Mouse (Mus musculus) limb, embryonic 12.5 days (tissue): ENCODE results near the gene Gm44596. TPM values are rescaled to one million over a fixed set of nuclear protein-coding genes. Genes with fewer than 3 reads are reported as not detected.

Experiments used
- ATAC-seq: fragments of 200-750 bp; cut with Nextera tagmentation; 2 replicates; pipeline ENCODE4 v1.8.0; 2017; ENCODE audit warnings: low read depth, moderate TSS enrichment; ENCODE audit not compliant: insufficient number of reproducible peaks, insufficient read depth, low FRiP score, low TSS enrichment
- H3K27ac ChIP-seq: fragments of 300-500 bp; sonication (generic); 2 replicates; pipeline ENCODE4 v1.5.1; 2016; ENCODE audit warnings: mild to moderate bottlenecking, moderate library complexity
- H3K27me3 ChIP-seq: fragments of 300-500 bp; sonication (generic); 2 replicates; pipeline ENCODE4 v1.6.1; 2016; ENCODE audit warnings: mild to moderate bottlenecking, moderate library complexity
- H3K36me3 ChIP-seq: fragments of 300-500 bp; sonication (generic); 2 replicates; pipeline ENCODE4 v1.6.1; 2016; ENCODE audit warnings: mild to moderate bottlenecking, moderate library complexity
- H3K4me1 ChIP-seq: fragments of 300-500 bp; sonication (generic); replicated peaks from 2 replicates; pipeline ENCODE4 v1.6.1; 2016
- H3K4me2 ChIP-seq: fragments of 300-500 bp; sonication (generic); 2 replicates; pipeline ENCODE4 v1.6.1; 2016; ENCODE audit warnings: mild to moderate bottlenecking, moderate library complexity
- H3K4me3 ChIP-seq: fragments of 300-500 bp; sonication (generic); replicated peaks from 2 replicates; pipeline ENCODE4 v1.5.1; 2016; ENCODE audit warnings: mild to moderate bottlenecking
- H3K9ac ChIP-seq: fragments of 300-500 bp; sonication (generic); replicated peaks from 2 replicates; pipeline ENCODE4 v1.6.1; 2016; ENCODE audit warnings: mild to moderate bottlenecking, moderate library complexity
- H3K9me3 ChIP-seq: fragments of 300-500 bp; sonication (generic); 2 replicates; pipeline ENCODE4 v1.6.1; 2016; ENCODE audit warnings: mild to moderate bottlenecking, moderate library complexity
- WGBS: fragments of 180-500 bp; shearing (Covaris S2); methylation state at CpG from one replicate; pipeline ENCODE4 v1.1.7; 2016; 5-methylcytosine and 5-hydroxymethylcytosine counted together
- polyA plus RNA-seq: library from polyadenylated mRNA; unstranded; fragments of >200 nt; fragmentation: Nextera tagmentation; extraction: Ambion mirVana; gene quantifications from 2 replicates; pipeline ENCODE4 v1.2.1, GENCODE M21; 2016

Gene Gm44596
- polyA plus RNA-seq, 1 experiment from 2014 or later: not detected

DNA sequence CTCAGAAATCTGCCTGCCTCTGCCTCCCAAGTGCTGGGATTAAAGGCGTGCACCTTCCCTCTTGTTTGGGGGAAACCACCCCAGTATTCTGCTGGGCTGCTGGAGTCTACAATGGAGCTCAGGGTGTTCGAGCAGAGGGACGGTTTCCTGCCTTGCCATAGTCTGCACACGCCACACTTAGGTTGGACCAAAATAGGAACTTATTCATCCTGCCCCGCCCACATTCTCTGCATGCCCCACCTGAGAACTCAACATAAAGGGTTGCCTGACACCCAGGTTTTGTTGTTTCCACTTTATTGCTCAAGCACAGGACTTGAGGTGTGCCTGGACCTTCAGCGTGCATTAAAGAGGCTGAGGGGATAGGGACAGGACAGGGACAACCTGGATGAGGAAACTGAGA lies 54.5 kb downstream of the Gm44596 start:
- no peak for ATAC-seq
- no peaks in the 10 kb centered on the region for H3K9me3 ChIP-seq
- no peaks in the 10 kb centered on the region for H3K27me3 ChIP-seq
- no peak overlapping the region for H3K27ac ChIP-seq
- no peak overlapping the region for H3K4me2 ChIP-seq
- H3K4me1 ChIP-seq: no peaks in the 10 kb centered on the region
- no peak overlapping the region for H3K9ac ChIP-seq
- no peak overlapping the region for H3K4me3 ChIP-seq
- peaks cover 73% of the 10 kb centered on the region for H3K36me3 ChIP-seq
- 92% methylated on average over 6 of the region's 6 CpGs for WGBS

DNA sequence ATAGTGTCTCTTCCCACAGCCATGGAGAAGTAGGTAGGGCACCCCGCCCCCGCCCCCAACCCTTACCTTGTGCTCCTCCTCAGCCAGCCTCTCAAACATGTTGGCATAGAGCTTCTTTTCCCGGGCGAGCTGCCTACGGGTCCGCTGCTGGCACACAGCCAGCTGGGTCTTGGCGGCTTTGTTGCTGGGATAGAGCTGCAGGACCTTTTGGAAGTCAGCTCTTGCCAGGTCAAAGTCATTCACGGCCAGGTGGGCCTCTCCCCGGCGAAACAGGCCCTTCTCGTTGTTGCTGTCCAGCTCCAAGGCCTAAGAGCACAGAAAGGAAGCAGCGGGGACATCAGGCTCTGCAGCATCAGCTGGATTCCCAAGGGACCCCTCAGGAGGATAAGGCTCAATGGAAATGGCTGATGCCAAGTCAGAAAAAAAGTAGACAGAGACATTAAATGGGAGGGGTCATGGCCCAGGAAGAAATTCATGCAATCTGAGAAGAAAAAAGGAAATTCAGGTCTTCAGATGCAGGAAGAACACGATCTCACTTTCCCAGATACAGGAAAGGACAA lies 57.1 kb downstream of the Gm44596 start:
- WGBS: 95% methylated on average over 13 of the region's 13 CpGs
- no peak for ATAC-seq
- H3K9me3 ChIP-seq: no peaks in the 10 kb centered on the region

DNA sequence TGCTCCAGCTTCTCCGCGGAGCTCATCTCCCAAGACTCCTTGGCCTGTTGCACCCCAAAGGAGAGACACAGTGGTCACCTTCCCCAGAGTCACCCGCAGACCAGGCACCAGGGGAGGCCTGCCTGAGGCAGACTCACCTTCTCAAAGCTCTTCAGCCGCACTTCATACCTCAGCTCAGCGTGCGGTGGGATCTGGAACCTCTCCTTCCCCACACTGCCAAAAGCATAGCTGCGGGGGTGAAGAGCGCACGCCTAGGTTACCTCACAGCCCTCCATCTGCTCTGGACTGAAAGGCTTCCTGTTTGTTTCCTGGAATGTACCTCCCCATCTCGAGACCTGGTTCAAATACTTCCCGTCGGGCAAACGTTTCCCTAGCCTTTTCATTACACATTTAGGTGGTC lies 58.3 kb downstream of the Gm44596 start:
- H3K27me3 ChIP-seq: no peaks in the 10 kb centered on the region
- no peaks in the 10 kb centered on the region for H3K9me3 ChIP-seq
- H3K4me2 ChIP-seq: no peak overlapping the region
- no peak overlapping the region for H3K27ac ChIP-seq
- H3K36me3 ChIP-seq: peaks cover 81% of the 10 kb centered on the region
- no peak overlapping the region for H3K9ac ChIP-seq
- H3K4me3 ChIP-seq: no peak overlapping the region
- WGBS: 91% methylated on average over 13 of the region's 13 CpGs
- ATAC-seq: no peak
- H3K4me1 ChIP-seq: peaks cover 11% of the 10 kb centered on the region

More for the DNA sequence above, 57.1 kb downstream of the Gm44596 start:
- H3K36me3 ChIP-seq: peaks cover 92% of the 10 kb centered on the region
- H3K27ac ChIP-seq: no peak overlapping the region
- no peak overlapping the region for H3K9ac ChIP-seq
- H3K4me2 ChIP-seq: no peak overlapping the region
- H3K4me1 ChIP-seq: peaks cover 11% of the 10 kb centered on the region
- no peaks in the 10 kb centered on the region for H3K27me3 ChIP-seq
- H3K4me3 ChIP-seq: no peak overlapping the region

- Histone ChIP-seq H3K4me1 (peaks cover 20% of the 10 kb centered on the region), H3K36me3 (peaks cover 62% of the 10 kb centered on the region), H3K9me3 (no peaks in the 10 kb centered on the region), H3K4me2 (no peak overlapping the region), H3K4me3 (no peak overlapping the region), H3K27ac (no peak overlapping the region), H3K27me3 (no peaks in the 10 kb centered on the region), H3K9ac (no peak overlapping the region)
- ATAC-seq: no peak
- 96% methylated on average over 5 of the region's 5 CpGs for WGBS
Observed at GRCm38 (mm10) chr6:128435474-128435873, 60.2 kb downstream of the Gm44596 start.

DNA sequence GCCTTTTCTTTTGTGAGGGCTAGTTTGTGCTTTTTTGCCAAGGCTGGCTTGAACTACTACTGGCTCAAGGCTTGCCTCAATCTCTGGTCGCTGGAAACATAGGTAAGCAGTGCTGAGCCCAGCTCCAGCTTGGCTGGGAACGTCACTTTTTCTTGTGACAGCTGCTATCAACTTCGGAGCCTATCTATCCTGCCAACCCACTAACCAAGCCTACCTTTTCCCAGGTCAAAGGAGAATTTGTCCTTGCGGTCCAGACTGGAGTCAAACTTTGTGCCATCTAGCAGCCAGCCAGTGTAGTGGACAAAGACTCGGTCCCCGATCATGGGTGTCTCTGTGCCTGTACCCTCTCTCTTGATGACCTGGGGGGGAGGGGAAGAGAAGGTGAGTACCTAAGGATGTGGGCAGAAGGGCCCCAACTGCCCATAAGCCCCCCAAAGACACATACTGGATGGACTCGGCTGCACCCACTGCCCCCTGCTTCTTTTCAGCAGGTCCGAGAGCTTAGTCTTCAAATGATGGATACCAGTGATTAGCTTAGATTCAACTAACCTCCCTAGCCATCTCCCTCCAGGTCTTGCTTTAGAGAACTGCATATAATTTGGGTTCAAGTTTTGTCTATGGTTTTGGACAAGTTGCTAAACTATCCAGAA lies 61.2 kb downstream of the Gm44596 start:
- Histone ChIP-seq H3K4me2 (peak overlapping the region; percentile 71), H3K27me3 (no peaks in the 10 kb centered on the region), H3K9me3 (no peaks in the 10 kb centered on the region), H3K4me3 (peak overlapping the region; percentile 97), H3K9ac (peak overlapping the region; percentile 98; the same call in 1 of the 2 replicates), H3K4me1 (peaks cover 20% of the 10 kb centered on the region), H3K27ac (no peak overlapping the region), H3K36me3 (peaks cover 52% of the 10 kb centered on the region)
- 89% methylated on average over 8 of the region's 8 CpGs for WGBS
- ATAC-seq: no peak

DNA sequence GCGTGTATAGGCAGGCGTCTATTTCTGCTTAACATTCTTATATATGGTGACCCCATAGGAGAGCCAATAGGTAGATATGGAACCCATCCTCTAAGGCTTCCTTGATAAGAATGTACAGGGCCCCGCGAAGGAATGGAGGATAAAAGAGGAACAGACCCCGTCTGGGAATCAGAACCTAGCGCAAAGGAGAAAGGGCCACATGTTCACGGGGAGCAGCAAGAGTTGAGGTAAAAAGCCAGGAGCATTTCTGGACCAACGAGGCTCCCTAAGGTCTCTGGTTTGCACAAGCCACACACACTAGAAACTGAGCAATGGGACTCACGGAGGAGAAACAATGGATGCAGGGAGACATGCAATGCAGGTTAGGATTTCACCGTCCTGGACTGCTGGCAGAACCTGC lies 62.0 kb downstream of the Gm44596 start:
- peak overlapping the region; percentile 97 for H3K4me3 ChIP-seq

DNA sequence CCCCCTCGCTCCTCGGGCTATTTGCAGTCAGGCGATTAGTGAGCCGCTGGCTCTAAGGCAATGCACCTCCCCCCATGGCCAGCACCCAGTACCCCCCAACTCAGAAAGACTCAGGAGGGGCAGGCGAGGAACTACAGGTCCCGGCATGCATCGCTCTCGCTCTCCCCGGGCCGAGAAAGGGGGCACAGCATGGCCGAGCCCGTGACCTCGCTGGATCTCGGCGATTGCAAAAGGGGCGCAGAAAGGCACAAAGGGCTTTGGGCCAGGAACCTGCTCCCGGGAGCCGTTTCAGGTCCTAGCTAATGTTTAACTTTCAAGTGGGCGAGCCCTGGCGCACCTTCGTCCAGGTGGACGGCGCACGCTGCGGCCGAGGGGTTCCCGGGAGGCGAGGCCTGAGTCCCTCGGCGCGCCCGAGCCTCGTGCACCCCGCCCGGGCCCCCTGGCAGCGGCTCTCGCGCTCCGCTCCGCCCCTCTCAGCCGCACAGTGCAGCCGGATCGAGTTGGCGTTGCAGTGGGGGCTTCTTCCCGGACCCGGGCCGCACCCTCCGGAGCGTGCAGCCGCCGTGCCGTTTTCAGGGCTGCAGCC lies 62.5 kb downstream of the Gm44596 start:
- Histone ChIP-seq H3K4me1 (peaks cover 20% of the 10 kb centered on the region), H3K27me3 (no peaks in the 10 kb centered on the region), H3K9ac (peak overlapping the region; percentile 98), H3K4me2 (peak overlapping the region; percentile 71), H3K27ac (peak overlapping the region; percentile 96), H3K36me3 (peaks cover 39% of the 10 kb centered on the region), H3K4me3 (peak overlapping the region; percentile 97), H3K9me3 (no peaks in the 10 kb centered on the region)
- under 1% methylated on average over 52 of the region's 52 CpGs for WGBS
- peak; percentile 37 for ATAC-seq

More for the DNA sequence above, 62.0 kb downstream of the Gm44596 start:
- Histone ChIP-seq H3K9ac (peak overlapping the region; percentile 98), H3K4me2 (peak overlapping the region; percentile 71), H3K27me3 (no peaks in the 10 kb centered on the region), H3K36me3 (peaks cover 44% of the 10 kb centered on the region), H3K27ac (peak overlapping the region; percentile 96), H3K4me1 (peaks cover 20% of the 10 kb centered on the region), H3K9me3 (no peaks in the 10 kb centered on the region)
- 5% methylated on average over 10 of the region's 10 CpGs for WGBS
- no peak; the same call in 1 of the 2 replicates for ATAC-seq

- peaks cover 33% of the 10 kb centered on the region for H3K36me3 ChIP-seq
- ATAC-seq: peak; percentile 88
Observed at GRCm38 (mm10) chr6:128438317-128438870, 63.1 kb downstream of the Gm44596 start, which contains the start of gene Fkbp4. TSS of gene Fkbp4 (minus strand) at chr6:128438677.

GRCm38 (mm10) chr6:128438871-128439341 lies 63.6 kb downstream of the Gm44596 start:
- peak; percentile 60 for ATAC-seq
- WGBS: 23% methylated on average over 18 of the region's 18 CpGs

More at GRCm38 (mm10) chr6:128438317-128438870, 63.1 kb downstream of the Gm44596 start, which contains the start of gene Fkbp4:
- peak within 1 kb of the TSS; percentile 97 for H3K4me3 ChIP-seq
- H3K27me3 ChIP-seq: no peaks in the 10 kb centered on the region
- no peaks in the 10 kb centered on the region for H3K9me3 ChIP-seq
- WGBS: under 1% methylated on average over 67 of the region's 67 CpGs
- H3K9ac ChIP-seq: peak within 1 kb of the TSS; percentile 98
- peaks cover 20% of the 10 kb centered on the region for H3K4me1 ChIP-seq
- H3K27ac ChIP-seq: peak within 1 kb of the TSS; percentile 96
- peak within 1 kb of the TSS; percentile 71 for H3K4me2 ChIP-seq

GRCm38 (mm10) chr6:128440238-128440637 lies 64.9 kb downstream of the Gm44596 start:
- no peaks in the 10 kb centered on the region for H3K27me3 ChIP-seq
- no peak for ATAC-seq
- H3K27ac ChIP-seq: no peak overlapping the region
- H3K4me2 ChIP-seq: no peak overlapping the region
- H3K9me3 ChIP-seq: no peaks in the 10 kb centered on the region
- no peak overlapping the region for H3K4me3 ChIP-seq
- no peak overlapping the region for H3K9ac ChIP-seq
- peaks cover 15% of the 10 kb centered on the region for H3K36me3 ChIP-seq
- H3K4me1 ChIP-seq: peaks cover 20% of the 10 kb centered on the region
- WGBS: 91% methylated on average over 2 of the region's 2 CpGs

More at GRCm38 (mm10) chr6:128438871-128439341, 63.6 kb downstream of the Gm44596 start:
- Histone ChIP-seq H3K9me3 (no peaks in the 10 kb centered on the region), H3K4me1 (peaks cover 20% of the 10 kb centered on the region), H3K36me3 (peaks cover 28% of the 10 kb centered on the region), H3K4me3 (peak overlapping the region; percentile 97), H3K9ac (peak overlapping the region; percentile 60), H3K4me2 (peak overlapping the region; percentile 71), H3K27ac (peak overlapping the region; percentile 96), H3K27me3 (no peaks in the 10 kb centered on the region)
